ENCODE assay signal across 24 mouse cellular contexts in genomic region chr6:65588847-65589246, GRCm38 (mm10).
"Had no signal": no experiment of that assay in that cellular context is flagged by ENCODE, and none has a peak within 500 bp of the region (broad histone marks: within the 10 kb centered on the region; RNA-seq: fewer than 3 reads in every experiment).

No protein-coding gene starts in this region.

- H3K4me3 ChIP-seq: layer of hippocampus, adult 2 months; limb, embryonic 10.5 days; limb, embryonic 13.5 days; liver, embryonic 12.5 days; liver, embryonic 15.5 days; lung, embryonic 15.5 days; neural tube, embryonic 12.5 days; neural tube, embryonic 15.5 days had no signal

- ATAC-seq: liver, embryonic 12.5 days had no signal

- H3K4me2 ChIP-seq: limb, embryonic 13.5 days; liver, embryonic 12.5 days; liver, embryonic 15.5 days; lung, embryonic 15.5 days; midbrain, embryonic 11.5 days; neural tube, embryonic 12.5 days; neural tube, embryonic 15.5 days had no signal

- H3K9ac ChIP-seq: limb, embryonic 13.5 days; liver, embryonic 12.5 days; liver, embryonic 15.5 days; lung, embryonic 15.5 days; neural tube, embryonic 12.5 days; neural tube, embryonic 15.5 days had no signal

- H3K4me1 ChIP-seq: limb, embryonic 10.5 days; limb, embryonic 13.5 days; liver, embryonic 12.5 days; liver, embryonic 15.5 days; neural tube, embryonic 12.5 days; neural tube, embryonic 15.5 days had no signal

- DNase-seq: kidney, postnatal 25 days; layer of hippocampus, adult 9-11 months; liver; lung, adult 18-20 months; lung, postnatal 10 days; lung, postnatal 36 days; midbrain, embryonic 14.5 days; right cerebral cortex, adult 18-20 months; right cerebral cortex, postnatal 14 days; right cerebral cortex, postnatal 4 days; thymus, adult 2 months; thymus, postnatal 14 days; thymus, postnatal 4 days had no signal

- H3K9me3 ChIP-seq: limb, embryonic 10.5 days; limb, embryonic 13.5 days; liver, embryonic 12.5 days; liver, embryonic 15.5 days; lung, embryonic 15.5 days; neural tube, embryonic 12.5 days; neural tube, embryonic 15.5 days had no signal

- H3K36me3 ChIP-seq: limb, embryonic 10.5 days; limb, embryonic 13.5 days; liver, embryonic 12.5 days; liver, embryonic 15.5 days; lung, embryonic 15.5 days; neural tube, embryonic 12.5 days; neural tube, embryonic 15.5 days had no signal

- H3K27me3 ChIP-seq: limb, embryonic 13.5 days; liver, embryonic 12.5 days; liver, embryonic 15.5 days; lung, embryonic 15.5 days; neural tube, embryonic 12.5 days; neural tube, embryonic 15.5 days had no signal

- H3K27ac ChIP-seq: kidney, postnatal 0 days; layer of hippocampus, adult 2 months; limb, embryonic 10.5 days; limb, embryonic 13.5 days; liver, embryonic 12.5 days; liver, embryonic 15.5 days; lung, embryonic 15.5 days; neural tube, embryonic 12.5 days; neural tube, embryonic 15.5 days; stomach, postnatal 0 days had no signal
